Comparison of ENCODE assay signal across 8 mouse cellular contexts in the genomic region with DNA sequence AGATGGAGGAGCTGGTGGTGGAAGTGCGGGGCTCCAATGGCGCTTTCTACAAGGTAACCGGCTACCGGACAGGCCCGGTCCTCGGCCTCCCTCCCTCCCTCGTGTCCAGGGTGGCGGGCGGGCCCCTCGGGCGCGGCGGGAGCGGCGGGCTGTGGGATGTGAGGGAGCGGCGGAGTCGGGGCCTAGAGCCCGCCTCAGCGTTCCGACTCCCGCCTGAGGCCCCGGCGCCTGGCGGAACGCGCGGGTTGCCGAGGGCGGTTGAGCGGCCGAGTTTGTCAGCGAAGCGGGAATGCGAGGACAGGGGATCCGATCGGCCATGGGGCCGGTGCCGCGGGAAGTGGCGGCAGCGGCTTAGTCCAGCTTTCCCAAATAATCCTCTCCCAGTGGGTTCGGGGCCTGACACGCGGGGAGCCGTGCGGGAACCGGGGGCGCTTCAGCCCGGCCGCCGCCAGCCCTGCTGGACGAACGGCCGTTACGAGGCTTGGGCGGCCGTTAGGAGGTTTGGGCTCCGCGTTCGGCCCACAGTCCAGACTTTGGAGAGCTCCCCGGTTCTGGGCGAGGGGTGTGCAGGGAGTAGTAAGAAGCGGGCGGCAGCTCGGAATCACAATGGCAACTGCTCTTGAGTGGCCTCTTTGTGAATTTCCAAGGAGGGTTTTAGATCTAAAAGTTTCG. TPM values are rescaled to one million over a fixed set of nuclear protein-coding genes. Genes with fewer than 3 reads are reported as not detected.
A peak's percentile ranks its signal among the peaks of the same experiment; 100 is the strongest.
DNase-seq lines count a peak whose midpoint lies in the region; ATAC-seq lines count a peak whose summit lies in the region.

No protein-coding gene starts in this region.

- no peaks in the 10 kb centered on the region for H3K27me3 ChIP-seq in heart, embryonic 15.5 days
- peaks cover 12% of the 10 kb centered on the region for H3K27me3 ChIP-seq in limb, embryonic 10.5 days (ENCODE audit: low read depth, poor library complexity, severe bottlenecking)
- no peaks in the 10 kb centered on the region for H3K27me3 ChIP-seq in midbrain, embryonic 11.5 days (ENCODE audit: control insufficient read depth, insufficient read depth, low read length)

- peak; percentile 68 for ATAC-seq in heart, embryonic 15.5 days (replicated peaks; ENCODE audit: insufficient number of reproducible peaks, insufficient read depth, low FRiP score, low read depth)
- peak; percentile 85 for ATAC-seq in midbrain, embryonic 11.5 days (ENCODE audit: low FRiP score)

- peak overlapping the region; percentile 93 for H3K27ac ChIP-seq in heart, embryonic 15.5 days
- H3K27ac ChIP-seq in limb, embryonic 10.5 days: peak overlapping the region; percentile 93
- H3K27ac ChIP-seq in midbrain, embryonic 11.5 days (ENCODE audit: low read depth, low read length): peak overlapping the region; percentile 87

- no peaks in the 10 kb centered on the region for H3K36me3 ChIP-seq in heart, embryonic 15.5 days
- no peaks in the 10 kb centered on the region for H3K36me3 ChIP-seq in limb, embryonic 10.5 days
- no peaks in the 10 kb centered on the region for H3K36me3 ChIP-seq in midbrain, embryonic 11.5 days (ENCODE audit: control insufficient read depth, insufficient read depth, low read length)

- no peaks in the 10 kb centered on the region for H3K9me3 ChIP-seq in heart, embryonic 15.5 days (replicated peaks)
- no peaks in the 10 kb centered on the region for H3K9me3 ChIP-seq in limb, embryonic 10.5 days (replicated peaks)
- no peaks in the 10 kb centered on the region for H3K9me3 ChIP-seq in midbrain, embryonic 11.5 days (ENCODE audit: control insufficient read depth, low read length)

- WGBS in heart, embryonic 15.5 days: 10% methylated on average over 41 of the region's 67 CpGs
- WGBS in limb, embryonic 10.5 days: 13% methylated on average over 60 of the region's 67 CpGs
- WGBS in midbrain, embryonic 11.5 days: 12% methylated on average over 53 of the region's 67 CpGs

- intact Hi-C loops in left cerebral cortex, postnatal 4 days (cut with DNase I): no loop called here

- H3K9ac ChIP-seq in heart, embryonic 15.5 days: peak overlapping the region; percentile 80
- H3K9ac ChIP-seq in midbrain, embryonic 11.5 days (ENCODE audit: low read length): peak overlapping the region; percentile 80

- peak overlapping the region; percentile 73 for H3K4me3 ChIP-seq in heart, embryonic 15.5 days
- H3K4me3 ChIP-seq in limb, embryonic 10.5 days: peak overlapping the region; percentile 71
- H3K4me3 ChIP-seq in midbrain, embryonic 11.5 days (ENCODE audit: low read depth, low read length): peak overlapping the region; percentile 63

- peak; percentile 22 for DNase-seq in left cerebral cortex, postnatal 4 days
- no peak for DNase-seq in left cerebral cortex, adult 8-10 months (ENCODE audit: low spot score in 2 of 2)
- DNase-seq in Muller cell, postnatal 12 days (ENCODE audit: inconsistent ontology term): peak; percentile 54
- DNase-seq in embryo, embryonic 11 days: peak; percentile 60
- DNase-seq in limb, embryonic 10.5 days (ENCODE audit: low spot score): peak; percentile 57
- DNase-seq in midbrain, embryonic 11.5 days (ENCODE audit: low spot score, missing footprints): peak; percentile 94
- no peak for DNase-seq in cerebellum, postnatal 10 days

- no peaks in the 10 kb centered on the region for H3K4me1 ChIP-seq in heart, embryonic 15.5 days (replicated peaks)
- H3K4me1 ChIP-seq in limb, embryonic 10.5 days: no peaks in the 10 kb centered on the region
- H3K4me1 ChIP-seq in midbrain, embryonic 11.5 days (ENCODE audit: control insufficient read depth, insufficient read depth, low read length): no peaks in the 10 kb centered on the region

- H3K4me2 ChIP-seq in heart, embryonic 15.5 days: peak overlapping the region; percentile 52
- peak overlapping the region; percentile 40 for H3K4me2 ChIP-seq in midbrain, embryonic 11.5 days

RNA-seq across cellular contexts. Expression of a gene that starts 0.6 kb away (rescaled TPM):
- total RNA-seq in left cerebral cortex, postnatal 4 days (2021): 10 to 100 TPM; 83.7 to 91.1 TPM
- 10 to 100 TPM; 55.5 to 64.4 (median 57.9) TPM for total RNA-seq in left cerebral cortex, adult 8-10 months (2022)
- polyA plus RNA-seq in heart, embryonic 15.5 days (2015; fragmentation: Nextera tagmentation; extraction: Ambion mirVana): 36.4 and 37.5 TPM in 2 replicates
- 54.3 and 62.3 TPM in 2 replicates for polyA plus RNA-seq in limb, embryonic 10.5 days (2016; fragmentation: Nextera tagmentation; extraction: Ambion mirVana)
- 62.4 and 71.3 TPM in 2 replicates for polyA plus RNA-seq in midbrain, embryonic 11.5 days (2014; fragmentation: Nextera tagmentation; extraction: Ambion mirVana)

Comparison
In these comparisons a context has a peak if more than half of its experiments do, and no peak if none do; other contexts are left out.
1. DNase-seq: peak in left cerebral cortex, postnatal 4 days (single experiment), Muller cell, postnatal 12 days (single experiment), embryo, embryonic 11 days (single experiment), limb, embryonic 10.5 days (single experiment) and midbrain, embryonic 11.5 days (single experiment); none in left cerebral cortex, adult 8-10 months (0 of 2) and cerebellum, postnatal 10 days (0 of 2).
2. Peak in every context shown above with its lines, with median percentiles within 50 percentile points of each other: H3K27ac ChIP-seq and H3K4me3 ChIP-seq.